Mouse (Mus musculus) gastrocnemius, postnatal 36 days (tissue): ENCODE measurements around the gene Plpp7. TPM values are rescaled to one million over a fixed set of nuclear protein-coding genes. Genes with fewer than 3 reads are reported as not detected.

Experiments used
- DNase-seq, 2 experiments: peaks; one replicate each; pipeline ENCODE4 v3.0.0; 2022
- intact Hi-C: fragments of 180-260 bp; cut with DNase I; formaldehyde crosslinking; loops from one replicate; pipeline ENCODE4 v1.15.1; 2025
- long read RNA-seq, 2 experiments: library from polyadenylated mRNA; stranded (forward); transcript quantifications; one replicate each; pipeline ENCODE4 v2.0.0; 2021
- total RNA-seq, 2 experiments: library from RNA; stranded (reverse); gene quantifications; 2 replicates each; pipeline ENCODE4 v1.2.3; 2021

Gene Plpp7
- total RNA-seq: 100 to 1,000 TPM in 1 of 2 experiments, 10 to 100 TPM in 1; 96.9 to 117 TPM
- long read RNA-seq, experiment 1, transcript Plpp7-201 (2 exons, 1,947 nt): major isoform, 93 of 115 reads
- long read RNA-seq, experiment 1, partial matches to known transcripts: 20 of 115 reads
- long read RNA-seq, experiment 1, other reads (novel, unspliced or antisense): 2 of 115 reads
- long read RNA-seq, experiment 2, transcript Plpp7-201 (2 exons, 1,947 nt): major isoform, 118 of 148 reads
- long read RNA-seq, experiment 2, partial matches to known transcripts: 24 of 148 reads
- long read RNA-seq, experiment 2, other reads (novel, unspliced or antisense): 6 of 148 reads

DNA sequence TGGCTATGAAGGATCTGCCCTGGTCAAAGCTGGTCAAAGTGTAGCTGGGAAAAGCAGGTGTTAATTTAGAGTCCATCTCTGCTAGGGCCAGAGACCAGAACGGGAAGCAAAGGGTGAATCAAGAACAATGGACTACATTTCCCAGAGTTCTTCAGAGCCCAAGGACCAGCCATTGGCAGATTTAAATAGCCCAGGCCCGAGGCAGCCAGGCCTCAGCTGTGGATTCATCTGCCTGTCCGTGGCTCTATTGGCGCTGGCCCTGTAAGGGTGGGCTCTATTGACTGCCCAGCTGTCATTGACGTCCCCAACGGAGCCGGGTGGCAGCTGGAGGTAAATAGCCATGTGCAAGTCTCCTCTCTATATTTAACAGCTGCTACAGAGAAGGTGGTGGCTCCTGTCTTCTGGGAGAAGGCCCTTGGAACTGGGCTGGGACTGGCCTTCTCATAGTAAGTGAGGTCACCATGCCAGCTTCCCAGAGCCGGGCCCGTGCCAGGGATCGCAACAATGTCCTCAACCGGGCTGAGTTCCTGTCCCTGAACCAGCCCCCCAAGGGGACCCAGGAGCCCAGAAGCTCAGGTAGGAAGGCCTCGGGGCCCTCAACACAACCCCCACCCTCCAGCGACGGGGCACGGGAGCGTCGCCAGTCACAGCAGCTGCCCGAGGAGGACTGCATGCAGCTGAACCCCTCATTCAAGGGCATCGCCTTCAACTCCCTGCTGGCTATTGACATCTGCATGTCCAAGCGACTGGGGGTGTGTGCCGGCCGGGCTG is at the start of gene Plpp7:
Gene Plpp7 (plus strand): TSS at position 178 of the 771 bp plus-strand sequence.
- intact Hi-C loops: loop anchor here (1.0 kb wide), 1 partner anchor 12 kb away; no protein-coding TSS in a partner anchor
- peak; percentile 78 to 79 for DNase-seq

DNA sequence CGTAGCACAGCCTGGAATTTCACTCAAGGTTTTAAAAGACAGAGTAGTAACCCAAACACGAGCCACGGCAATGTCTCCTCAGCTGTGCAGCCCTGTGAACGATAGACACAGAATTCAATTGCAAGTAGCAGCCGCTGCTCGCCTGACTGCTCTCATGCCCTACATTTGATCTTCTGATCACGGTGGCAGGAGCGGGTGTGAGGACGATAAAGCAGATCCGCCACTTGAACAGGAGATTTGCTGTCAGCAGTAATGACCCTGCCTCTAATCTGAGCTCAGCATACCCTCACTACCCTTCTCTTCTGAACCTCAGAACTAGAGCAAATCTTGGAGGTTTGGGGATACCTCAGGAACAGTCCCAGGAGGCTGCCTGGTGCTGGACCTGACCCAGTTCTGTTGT is 49.3 kb upstream of the Plpp7 start:
- intact Hi-C loops: loop anchor here (5.0 kb wide), 2 partner anchors 36 to 86 kb away; partner anchors contain the start of gene Fam78a
- DNase-seq: no peak

DNA sequence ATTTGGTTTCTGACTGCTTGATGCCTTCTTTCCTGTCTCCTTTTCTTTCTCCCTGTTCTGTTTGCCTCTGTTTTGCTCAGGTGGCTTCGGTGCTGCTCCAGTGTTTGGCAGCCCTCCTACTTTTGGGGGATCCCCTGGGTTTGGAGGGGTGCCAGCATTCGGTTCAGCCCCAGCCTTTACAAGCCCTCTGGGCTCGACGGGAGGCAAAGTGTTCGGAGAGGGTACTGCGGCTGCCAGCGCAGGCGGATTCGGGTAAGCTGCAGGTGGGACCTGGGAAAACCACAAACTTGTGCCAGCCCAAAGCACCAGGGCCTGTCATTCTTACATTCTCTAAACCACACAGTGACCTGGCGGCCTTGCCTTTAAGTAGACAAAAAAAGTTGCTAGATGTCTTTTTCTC is 48.0 kb upstream of the Plpp7 start:
- intact Hi-C loops: loop anchor here (5.0 kb wide), 2 partner anchors 35 to 85 kb away; partner anchors contain the start of gene Fam78a
- DNase-seq: no peak

DNA sequence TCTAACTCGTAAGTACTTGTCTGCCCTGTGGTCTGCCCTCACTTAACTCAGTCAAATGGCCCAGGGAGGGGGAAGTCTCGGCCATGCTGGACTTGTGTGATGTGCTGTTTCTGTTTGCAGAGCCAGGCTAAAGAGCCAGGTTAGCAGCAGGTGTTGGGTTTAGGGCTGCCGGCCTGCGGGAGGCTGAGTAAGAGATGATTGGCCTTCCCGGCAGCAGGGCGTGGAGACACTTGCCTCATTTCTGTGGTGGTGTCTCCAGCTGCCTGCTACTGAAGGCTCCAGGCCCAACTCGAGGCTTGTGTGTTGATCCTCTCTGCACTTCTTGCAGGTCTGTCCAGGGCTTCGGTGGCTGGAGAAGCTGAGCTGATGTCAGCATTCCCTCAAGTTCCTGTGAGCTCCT is 43.5 kb upstream of the Plpp7 start:
- intact Hi-C loops: no loop called here
- DNase-seq: no peak

DNA sequence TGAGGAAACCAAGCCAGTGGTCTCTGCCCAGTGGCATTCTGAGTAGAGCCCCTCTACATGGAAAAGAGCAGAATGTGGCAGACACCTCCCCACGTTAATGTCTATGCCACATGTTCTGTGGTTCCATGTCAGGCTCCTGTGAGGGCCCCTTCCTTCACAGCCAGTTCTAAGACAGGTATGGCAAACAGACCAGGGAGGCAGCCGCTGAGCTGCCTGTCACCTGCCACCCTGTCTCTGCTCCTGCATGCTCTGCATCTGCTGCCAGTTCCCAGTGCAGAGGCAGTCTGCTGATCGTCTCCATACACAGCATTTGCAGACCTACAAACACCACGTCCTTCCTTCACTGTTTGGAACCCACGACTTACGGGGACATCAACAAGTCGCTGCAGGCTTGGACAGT is 42.9 kb upstream of the Plpp7 start:
- no peak for DNase-seq
- intact Hi-C loops: no loop called here

DNA sequence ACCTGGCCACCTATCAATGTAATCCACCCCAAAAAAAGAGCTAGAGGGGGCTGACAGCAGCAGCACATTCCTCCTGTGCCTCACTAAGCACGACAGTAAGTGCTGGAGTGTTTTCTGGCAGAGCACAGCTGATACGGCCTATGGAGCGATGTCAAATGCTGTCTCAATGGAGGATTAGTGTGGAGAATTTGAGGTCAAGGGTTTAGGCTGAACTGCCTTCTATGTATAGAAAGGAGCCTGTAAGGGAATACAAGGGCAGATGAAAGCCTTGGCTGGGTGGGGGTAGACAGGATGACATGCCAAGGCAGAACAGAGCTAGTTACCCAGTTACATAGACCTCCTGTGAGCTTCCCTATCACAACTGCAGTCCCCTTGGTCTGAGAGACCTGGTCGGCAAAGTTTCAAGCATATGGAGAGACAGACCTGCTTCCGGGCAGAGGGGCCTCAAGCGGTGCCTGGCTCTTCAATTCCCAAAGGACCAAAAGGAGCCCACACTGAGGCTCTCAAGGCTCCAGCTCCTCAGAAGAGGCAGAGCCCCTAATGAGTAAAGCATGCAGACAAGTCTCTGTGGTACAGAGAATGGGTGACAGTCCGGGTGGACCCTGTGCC is 39.9 kb upstream of the Plpp7 start:
- DNase-seq: no peak
- intact Hi-C loops: no loop called here

DNA sequence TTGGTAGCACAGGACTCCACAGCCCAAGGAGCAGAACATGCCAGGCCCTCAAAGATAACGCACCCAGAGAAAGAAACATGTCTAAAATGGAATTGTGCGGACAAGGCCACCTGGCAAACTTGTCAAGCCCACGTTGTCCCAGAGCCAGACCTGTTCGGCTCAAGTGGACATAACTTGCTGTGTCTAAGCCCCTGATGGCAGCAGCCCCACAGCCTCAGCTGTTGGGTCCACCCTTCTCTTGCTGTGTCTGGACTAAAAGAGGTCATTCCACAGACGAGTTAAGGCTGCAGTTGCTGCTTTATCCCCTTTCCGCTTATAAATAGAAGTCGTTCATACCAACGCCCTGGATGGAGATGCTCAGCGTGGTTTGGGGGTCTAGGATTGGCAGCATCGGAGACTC is 38.8 kb upstream of the Plpp7 start:
- DNase-seq: no peak
- intact Hi-C loops: no loop called here

DNA sequence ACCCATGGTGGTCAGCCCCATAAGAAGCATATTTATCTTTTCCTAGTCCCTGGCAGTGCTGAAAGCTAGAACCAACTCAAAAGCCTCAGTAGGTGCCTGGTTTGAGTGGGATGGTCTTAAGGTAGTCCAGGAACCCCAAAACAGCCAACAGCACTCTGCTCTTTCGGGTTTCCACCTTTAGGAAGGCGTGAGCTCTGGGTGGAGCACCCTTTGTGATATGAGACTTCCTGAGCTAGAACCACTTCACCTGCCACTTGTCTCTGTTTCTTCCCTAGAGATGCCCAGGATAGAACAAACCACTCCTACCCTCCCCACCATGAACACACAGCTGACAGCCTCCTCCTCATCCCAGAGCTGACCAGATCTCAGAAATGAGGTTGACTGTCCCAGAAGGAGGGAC is 38.0 kb upstream of the Plpp7 start:
- DNase-seq: no peak
- intact Hi-C loops: no loop called here

DNA sequence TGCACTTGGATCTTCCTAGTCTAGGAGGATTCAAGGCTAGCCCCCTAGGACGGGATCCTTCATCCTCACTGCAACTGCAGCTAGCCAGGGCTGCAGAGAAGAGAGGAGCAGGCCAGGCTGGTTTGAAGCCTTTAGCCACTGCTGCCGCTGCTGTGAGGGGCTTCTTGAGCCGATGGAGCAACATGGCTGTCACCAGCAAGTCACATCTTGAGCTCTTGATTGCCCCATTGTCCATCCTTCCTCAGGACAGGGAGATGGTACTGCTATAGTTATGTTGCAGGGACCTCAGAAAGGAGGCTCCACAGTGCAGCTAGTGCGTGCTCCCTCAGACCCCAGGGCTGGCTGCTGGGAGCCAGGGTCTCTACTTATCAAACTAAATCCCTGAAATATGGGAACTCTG is 37.5 kb upstream of the Plpp7 start:
- intact Hi-C loops: no loop called here
- no peak for DNase-seq

DNA sequence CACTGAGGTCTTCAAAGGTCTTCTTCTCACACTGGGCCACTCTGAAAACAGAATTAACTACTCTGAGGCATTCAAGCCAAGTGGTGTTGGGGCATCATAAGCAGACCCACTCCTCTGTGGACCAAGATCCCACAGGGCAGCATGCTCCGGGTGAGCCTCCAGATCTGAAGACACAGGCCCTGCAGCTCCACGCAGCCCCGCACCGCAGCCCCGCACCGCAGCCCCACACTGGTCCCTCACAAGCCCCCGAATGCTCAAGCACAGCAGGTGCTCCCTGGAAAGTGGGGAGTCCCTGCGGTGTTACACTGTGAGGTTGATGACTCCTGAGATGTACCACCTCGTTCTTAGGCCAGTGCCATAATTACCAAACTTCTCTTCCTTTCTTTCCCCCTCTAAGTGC is 37.1 kb upstream of the Plpp7 start:
- DNase-seq: no peak
- intact Hi-C loops: no loop called here

DNA sequence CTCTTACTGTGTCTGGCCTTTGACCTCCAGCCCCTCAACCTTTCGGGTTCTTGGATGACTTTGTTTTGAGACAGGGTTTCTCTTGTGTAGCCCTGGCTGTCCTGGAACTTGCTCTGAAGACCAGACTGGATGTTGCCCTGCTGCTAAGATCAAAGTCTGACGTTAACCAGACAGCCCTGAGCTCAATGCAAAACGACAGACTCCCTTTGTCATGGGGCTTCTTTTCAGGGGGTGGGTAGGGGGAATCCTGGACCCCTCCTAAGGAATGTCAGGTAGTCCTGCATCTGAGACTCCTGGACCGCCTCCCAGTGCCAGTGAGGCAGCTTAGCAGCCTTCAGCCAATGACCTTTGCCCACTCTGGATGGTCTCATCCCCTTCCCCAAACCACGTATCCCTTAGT is 36.6 kb upstream of the Plpp7 start:
- intact Hi-C loops: no loop called here
- no peak for DNase-seq

DNA sequence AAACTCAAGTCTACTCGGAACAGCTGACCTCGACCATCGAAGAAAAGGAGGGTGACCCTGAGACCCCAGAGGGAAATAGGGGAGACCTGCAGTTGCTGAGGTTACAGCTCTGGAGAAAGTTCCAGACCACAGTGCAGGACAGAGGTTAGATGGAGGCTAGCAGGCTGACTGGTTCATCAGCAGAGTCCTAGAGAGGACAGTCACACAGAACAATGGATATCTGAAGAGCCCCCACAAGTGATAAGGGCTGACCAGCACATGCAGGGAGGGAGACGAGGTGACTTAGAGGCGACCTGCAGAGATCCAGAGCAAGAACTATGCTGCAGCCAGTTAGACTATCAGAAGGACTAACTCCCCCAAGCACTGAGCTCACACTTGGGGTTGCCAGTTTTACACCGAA is 35.7 kb upstream of the Plpp7 start:
- intact Hi-C loops: no loop called here
- DNase-seq: no peak

DNA sequence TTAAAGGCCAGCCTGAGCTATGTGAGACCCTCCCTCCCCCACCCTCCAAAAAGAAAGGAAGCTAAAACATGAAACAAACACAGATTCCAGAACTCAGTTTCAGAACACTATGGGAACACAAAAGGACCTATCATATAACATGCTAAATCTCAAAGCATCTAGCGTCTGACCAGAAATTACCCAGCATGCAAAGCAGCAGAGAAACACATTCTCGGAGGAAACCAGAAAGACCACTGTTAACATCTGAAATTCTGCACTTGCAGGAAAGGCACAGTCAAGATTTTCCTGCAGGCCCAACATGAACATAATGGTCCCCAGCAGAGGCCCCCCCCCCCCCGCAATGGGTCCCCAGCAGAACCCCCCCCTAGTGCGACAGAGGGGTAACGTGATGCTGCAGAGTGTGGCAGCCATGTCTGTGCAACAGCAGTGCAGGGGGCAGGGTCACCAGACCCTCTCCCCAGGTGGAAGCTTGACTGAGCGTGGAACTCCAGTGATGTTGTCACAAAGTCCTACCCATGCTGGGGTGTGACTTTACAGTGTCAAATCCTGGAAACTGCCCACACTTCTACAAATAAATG is 35.0 kb upstream of the Plpp7 start:
- intact Hi-C loops: no loop called here
- no peak for DNase-seq

DNA sequence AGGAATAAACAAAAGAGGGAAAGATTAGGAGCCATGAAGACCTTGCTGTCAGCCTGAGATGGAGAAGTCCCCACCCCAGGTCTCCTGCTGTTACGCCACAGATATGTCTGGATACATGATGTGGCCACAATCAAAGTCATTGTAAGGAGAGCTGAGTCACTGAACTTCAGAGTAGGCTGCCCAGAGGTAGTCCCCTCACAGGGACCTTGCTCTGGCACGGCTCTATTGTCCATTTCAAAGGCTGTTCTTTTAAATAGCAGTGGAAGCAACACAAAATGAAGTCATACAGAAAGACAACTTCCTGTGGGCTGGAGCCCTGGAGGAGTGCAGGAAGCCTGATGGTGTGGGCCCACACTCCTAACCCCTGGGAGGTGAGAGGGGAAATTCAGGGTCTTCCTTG is 34.1 kb upstream of the Plpp7 start:
- no peak for DNase-seq
- intact Hi-C loops: no loop called here

DNA sequence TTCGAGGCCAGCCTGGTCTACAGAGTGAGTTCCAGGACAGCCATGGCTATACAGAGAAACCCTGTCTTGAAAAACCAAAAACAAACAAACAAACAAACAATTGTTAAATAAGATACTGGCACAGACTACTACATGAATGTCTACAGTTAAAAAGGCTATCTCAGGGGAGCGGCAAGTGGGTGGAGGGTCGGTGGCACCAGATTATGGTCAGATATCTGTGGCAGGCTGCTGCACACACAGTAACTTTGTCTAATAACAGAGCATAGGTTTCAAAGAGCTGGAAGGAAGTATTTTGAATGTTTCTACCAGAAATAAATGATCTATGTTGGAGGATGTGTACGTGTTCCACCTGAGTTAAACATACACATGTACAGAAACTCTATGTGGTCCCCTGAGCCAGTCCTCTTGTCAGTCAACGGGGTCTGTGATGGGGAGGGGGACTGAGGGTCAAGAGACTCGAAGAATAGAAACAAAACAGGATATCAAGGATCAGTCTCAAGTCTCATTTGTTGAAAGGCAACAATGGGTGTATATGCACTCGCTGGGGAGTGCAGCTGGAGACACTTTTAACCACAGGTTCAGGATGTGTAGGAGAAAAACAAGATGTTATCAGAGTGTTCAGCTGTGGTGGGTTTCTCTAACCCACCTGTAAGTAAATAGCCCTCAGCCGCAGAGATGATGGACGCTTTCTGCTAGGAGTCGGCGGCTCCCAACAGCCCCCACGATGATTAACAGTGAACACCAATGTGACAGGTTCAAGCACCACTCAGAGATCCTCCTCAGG is 33.4 kb upstream of the Plpp7 start:
- intact Hi-C loops: no loop called here
- DNase-seq: no peak

DNA sequence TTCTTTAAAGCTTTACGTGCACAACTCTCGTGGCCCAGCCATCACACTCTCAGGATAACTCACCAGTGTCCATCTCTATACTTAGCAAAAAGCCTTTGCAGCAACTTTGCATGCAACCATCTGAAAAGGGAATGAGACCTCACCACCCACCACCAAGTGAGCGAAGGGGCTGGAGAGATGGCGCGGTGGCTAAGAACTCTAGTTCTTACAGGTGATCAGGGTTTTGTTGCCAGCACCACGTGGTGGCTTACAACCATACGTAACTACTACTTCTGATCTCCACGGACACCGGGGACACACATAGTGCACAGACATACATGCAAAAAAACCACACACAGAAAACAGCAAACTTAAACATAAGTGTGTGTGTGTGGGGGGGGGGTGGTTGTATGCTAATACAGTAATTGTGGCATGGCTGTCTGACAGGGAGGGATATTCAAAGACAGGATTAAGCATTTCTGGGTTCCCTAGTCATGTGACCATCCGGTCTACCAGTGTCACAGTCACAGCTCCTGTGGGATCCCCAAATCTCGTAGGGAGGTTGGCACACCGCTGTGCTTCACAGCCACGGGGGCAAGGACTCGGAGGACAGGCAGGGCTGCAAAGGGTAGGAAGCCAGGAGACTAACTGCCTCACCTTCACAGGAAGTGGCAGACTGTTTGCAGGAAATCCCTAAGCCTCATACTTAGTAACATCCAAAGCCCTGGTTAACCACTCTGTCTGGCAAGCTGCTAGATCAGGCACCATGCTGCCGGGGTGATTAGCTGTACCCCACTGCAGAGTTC is 32.5 kb upstream of the Plpp7 start:
- intact Hi-C loops: no loop called here
- DNase-seq: no peak

DNA sequence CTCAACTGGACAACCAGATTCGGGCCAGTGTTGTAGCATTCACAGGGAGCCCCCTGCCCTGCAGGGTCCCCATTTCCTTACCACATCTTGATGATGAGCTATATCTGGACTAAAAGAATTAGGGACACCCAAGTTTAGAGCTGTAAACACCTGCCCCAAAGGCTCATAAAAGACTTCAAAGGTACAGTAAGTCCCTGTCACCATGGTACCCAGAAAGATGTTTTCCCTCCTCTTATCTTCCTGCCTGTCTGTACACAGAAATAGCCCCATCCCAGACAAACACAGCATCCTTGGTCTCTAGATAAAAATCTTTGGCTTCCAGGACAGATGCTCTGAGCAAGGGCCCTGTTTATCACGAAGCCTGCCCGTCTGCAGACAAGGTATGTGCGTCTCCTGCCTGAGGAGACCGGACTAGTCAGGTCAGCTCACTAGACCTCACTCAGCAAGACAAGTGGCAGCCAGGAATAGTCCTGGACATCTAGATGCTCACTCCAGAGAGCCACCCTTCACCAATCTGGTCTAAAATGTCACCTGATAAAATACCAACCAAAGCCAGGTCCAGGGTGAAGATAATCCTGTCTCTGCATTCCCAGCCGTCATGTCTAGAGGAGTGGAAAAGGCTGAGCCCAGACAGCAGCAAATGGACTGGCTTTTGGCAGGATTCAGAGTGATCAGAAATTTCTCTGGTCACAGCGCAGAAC is 31.7 kb upstream of the Plpp7 start:
- no peak for DNase-seq
- intact Hi-C loops: no loop called here

DNA sequence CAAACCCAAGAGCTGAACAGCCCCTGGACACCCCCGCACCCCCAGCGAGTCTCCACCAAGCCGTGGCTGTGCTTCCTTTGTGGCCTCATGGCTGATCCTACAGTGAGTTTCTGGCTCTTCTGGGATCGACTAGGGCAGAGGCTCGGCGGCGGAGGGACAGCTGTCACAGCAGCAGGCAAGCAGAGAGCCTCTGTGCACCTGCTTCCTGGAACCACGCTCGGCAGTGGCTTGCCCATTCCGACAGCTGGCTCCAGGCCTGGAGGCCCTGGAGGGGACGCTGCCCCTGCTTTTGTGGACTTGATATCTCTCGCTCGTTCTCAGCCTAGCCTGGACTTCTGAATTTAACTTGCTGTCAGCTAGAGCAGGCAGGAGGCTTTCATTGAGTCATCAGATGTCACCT is 30.4 kb upstream of the Plpp7 start:
- no peak for DNase-seq

DNA sequence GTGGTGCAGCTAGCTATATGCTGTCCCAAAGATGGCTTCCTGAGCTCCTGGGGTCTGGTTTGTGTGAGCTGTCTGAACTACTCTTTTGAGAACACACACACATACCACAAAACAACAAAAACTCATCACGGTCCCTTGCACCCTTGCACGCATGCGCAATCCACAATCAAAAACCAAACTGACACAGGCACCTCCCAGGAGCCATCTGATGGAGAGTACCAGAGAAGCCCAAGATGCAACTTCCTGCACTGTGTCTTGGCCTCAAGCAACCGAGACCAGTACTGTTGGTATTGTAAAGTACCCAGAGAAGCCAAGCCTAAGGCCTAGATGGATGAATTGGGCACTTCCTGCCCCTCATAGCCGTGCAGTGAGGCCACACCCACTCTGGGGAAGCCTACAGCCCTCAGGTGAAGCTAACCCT is 29.9 kb upstream of the Plpp7 start:
- intact Hi-C loops: no loop called here
- no peak for DNase-seq

More for the DNA sequence above, 30.4 kb upstream of the Plpp7 start:
- intact Hi-C loops: no loop called here
